Mouse (Mus musculus): ENCODE data around the gene Wdr59.
A peak's percentile ranks its signal among the peaks of the same experiment; 100 is the strongest.
"Not testable (repeated sequence)": the region's sequence is repeated elsewhere in the genome, so short reads cannot be mapped to it uniquely, and the experiment has no call there.

The Wdr59 gene

GRCm38 (mm10) chr8:111536978-111537764 is 15.3 kb upstream of the Wdr59 start:
- DNase-seq = peak; percentile 56

DNA sequence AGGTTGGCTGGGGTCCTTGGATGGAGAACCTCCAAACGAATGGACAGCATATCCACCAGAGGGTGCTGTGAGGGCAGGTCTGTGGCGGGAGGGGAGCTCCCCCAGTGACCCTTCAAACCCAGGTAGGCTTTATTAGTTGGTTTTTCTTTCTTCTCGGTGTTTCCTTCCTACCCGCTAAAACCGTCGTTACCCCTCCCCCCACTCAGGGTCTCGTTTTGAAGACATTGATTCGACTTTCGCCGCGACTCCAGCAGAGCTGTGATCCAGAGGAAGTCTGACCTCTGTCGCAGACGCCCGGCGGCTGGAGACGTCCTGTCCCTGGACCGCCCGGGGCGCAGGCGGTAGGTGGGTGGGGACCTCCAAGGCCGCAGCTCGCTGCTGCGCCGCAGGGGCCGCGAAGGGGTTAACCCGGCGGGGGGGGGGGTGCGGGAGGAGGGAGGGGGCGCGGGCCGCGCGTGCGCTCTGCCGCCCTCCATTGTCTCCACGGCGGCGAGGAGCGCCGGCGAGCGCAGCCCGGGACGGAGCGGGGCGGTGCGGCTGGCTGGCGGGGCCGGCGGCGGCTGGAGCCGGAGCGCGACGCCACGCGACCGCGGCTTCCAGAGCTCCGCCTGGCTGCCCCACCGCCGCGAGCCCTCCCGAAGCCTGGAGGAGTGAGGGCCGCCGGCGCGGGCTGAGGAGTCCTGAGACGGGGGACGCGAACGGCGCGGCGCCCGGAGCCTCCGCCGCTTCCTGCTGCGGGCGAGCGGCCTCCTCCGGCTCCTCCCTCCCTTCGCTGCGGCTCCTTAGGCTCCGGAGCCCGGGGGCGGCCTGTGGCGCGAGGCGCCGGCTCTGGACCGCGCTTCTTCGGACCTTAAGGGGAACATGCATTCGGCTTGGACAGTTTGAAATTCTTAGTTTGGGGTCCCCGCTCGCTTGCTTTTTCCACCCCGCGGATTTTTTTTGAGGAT is 14.4 kb upstream of the Wdr59 start, which contains the start of gene Znrf1:
Gene Znrf1 (plus strand): TSS at position 67 of the 947 bp plus-strand sequence.
- DNase-seq = peak; percentile 81

GRCm38 (mm10) chr8:111535491-111535890 is 13.6 kb upstream of the Wdr59 start:
- DNase-seq = no peak

DNA sequence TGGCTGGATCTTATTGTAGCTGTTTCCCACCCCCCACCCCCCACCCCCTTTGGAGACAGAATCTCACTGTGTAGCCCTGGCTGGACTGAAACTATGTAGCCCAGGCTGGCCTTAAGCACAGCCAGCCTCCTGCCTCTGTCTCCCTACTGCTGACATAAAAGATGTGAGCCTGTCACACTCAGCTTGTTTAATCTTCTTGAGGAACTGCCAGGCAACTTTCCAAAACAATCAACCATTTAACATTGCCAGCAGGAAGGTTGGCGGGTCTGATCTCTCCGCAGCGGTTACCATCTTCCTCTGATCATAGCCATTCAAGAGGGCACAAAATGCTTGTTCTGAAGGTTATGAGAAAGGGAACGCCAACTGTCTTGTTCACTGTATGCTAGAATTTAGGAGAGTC is 11.6 kb upstream of the Wdr59 start:
- DNase-seq = no peak

GRCm38 (mm10) chr8:111531621-111532020 is 9.7 kb upstream of the Wdr59 start:
- DNase-seq = no peak

DNA sequence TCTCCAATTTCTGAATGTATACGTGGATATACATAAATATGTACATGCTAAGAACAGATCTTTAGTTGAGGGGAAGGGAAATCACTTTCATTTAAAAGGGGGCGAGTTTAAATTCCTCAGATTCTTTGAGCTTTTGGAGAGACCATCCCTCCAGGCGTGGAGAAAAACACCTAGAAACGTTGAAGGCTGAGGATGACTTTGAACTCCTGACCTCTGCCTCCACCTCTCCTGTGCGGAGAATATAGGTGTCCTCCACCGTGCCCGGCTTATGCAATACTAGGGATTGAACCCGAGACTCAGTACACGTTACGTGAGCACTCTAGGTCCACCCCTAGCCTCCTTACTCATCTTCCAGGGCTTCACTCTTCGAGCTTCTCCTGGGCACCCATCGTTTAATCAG is 9.3 kb upstream of the Wdr59 start:
- no peak for DNase-seq

- DNase-seq = no peak
These were observed 6.2 kb upstream of the Wdr59 start for GRCm38 (mm10) chr8:111528071-111528470.

DNA sequence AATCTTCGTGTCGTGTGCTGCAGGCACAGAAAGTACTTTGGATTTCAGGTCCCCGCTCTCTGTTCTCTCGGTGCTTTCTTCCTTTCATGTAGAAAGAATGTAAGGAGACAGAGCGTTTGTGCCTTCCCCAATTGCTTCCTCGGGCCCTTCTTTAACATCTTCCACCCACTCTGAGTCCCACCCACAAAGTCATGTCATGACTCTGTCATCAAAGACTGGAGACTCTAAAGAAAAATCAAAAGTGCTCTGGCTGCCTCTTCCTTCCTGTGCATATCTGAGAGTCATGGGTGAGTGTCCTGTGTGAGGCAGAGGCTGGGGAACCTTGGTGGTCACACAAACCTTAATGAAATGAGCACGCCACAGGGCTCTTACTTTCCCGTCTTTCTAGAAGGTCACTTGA is 5.3 kb upstream of the Wdr59 start:
- no peak for DNase-seq

GRCm38 (mm10) chr8:111526403-111527024 is 4.6 kb upstream of the Wdr59 start:
- DNase-seq = no peak

DNA sequence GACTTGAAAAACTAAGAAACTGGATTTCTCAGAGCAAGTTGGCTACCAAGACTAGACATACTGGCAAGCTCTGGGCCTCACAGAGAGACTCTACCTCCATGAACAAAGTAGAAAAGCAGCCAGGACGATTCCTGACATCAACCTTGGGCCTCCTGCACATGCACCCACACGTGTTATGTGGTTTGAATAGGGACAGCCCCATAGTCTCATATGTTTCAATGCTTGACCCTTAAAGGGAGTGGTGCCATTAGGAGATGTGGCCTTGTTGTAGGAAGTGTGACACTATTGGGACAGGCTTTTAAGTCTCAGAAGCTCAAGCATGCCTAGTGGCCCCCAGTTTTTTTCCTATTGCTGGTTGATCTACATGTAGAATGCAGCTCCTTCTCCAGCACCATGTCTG is 4.4 kb downstream of the Wdr59 start:
- DNase-seq = no peak

DNA sequence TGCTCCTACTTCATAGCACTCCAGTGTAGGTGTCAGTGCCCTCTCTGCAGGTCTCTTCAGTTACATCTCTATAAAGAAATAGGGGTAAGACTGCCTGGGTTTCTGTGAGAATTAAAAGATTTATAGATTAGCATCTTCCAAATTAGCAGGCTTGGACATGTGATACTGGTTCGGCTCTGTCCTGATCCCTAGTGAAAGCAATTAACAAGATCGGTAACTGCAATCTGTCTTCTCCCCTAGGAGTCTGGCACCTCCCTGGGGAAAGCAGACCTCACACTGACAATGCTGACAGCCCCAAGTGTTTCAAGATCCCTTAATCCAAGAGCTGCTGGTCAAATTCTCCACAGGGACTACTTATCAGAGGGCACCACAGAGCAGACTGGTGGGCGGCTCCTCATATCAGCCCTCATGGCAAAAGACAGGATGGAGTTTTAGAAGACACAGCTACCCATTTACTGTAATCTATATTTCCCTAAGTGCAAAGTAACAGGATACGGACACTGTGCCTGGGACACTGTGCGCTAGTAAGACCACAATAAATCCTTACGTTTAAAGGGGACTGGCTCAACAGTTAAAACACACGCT is 5.3 kb downstream of the Wdr59 start:
- no peak for DNase-seq

- DNase-seq = no peak
These were observed 8.4 kb downstream of the Wdr59 start for GRCm38 (mm10) chr8:111513446-111513845.

- no peak for DNase-seq
These were observed 9.0 kb downstream of the Wdr59 start for GRCm38 (mm10) chr8:111512941-111513340.

GRCm38 (mm10) chr8:111510401-111510800 is 11.5 kb downstream of the Wdr59 start:
- no peak for DNase-seq

- no peak for DNase-seq
These were observed 12.6 kb downstream of the Wdr59 start for GRCm38 (mm10) chr8:111509278-111509677.

DNA sequence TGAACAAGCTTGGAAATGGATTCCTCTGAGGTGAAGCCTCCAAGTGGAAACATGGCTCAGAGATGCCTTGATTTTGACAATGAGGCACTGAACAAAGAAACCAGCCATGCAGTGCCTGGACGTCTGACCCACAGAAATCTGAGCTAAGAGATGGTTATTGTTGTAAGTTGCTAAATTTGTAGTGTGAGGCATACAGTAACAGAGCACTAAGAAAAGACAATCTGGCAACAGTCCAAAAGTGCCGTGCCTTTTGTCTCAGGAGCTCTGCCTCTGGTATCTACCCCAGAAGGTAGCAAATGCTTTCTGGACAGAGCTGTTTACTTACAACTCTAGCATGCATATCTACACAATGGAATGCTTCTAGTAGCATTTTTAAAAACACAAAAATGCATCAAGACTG is 13.3 kb downstream of the Wdr59 start:
- DNase-seq = no peak

DNA sequence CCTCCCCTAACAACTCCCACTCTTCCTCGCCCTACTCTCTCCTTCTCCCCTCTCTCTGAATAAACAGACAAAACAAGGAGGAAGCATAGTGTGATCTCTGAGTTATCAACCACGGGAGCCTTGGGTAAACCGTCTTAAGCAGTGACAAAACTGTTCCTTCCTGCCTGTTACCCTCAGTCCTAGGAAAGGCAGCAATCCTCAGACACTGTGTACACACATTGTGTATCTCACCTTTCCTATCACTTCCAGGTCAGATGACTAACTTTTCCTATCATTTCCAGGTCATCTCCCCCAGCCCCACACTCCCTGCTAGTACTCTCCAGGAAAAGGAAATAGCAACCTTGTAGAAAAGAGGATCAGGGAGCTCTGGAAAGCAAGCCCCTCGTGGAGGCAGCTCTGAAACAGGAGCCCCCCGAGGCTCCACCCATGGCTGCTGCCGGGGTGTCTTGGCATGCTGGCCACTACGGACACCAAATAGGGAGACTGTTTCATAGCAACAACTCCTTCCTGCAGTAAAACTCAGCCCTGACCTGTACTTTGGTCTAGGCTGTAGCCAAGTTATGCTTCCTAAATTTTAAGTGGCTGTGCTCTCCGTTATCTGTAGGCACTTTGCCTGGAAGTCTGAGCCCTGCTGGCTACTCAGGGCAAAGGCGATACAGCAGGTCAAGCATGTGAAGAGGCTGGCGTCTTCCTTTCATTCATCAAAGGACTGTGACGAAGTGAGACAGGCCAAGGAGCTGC is 20.0 kb downstream of the Wdr59 start:
- no peak for DNase-seq

GRCm38 (mm10) chr8:111498249-111498648 is 23.6 kb downstream of the Wdr59 start:
- DNase-seq = not testable (repeated sequence)

GRCm38 (mm10) chr8:111496326-111496725 is 25.6 kb downstream of the Wdr59 start:
- peak; percentile 24 for DNase-seq

GRCm38 (mm10) chr8:111493176-111493575 is 28.7 kb downstream of the Wdr59 start:
- DNase-seq = no peak

DNA sequence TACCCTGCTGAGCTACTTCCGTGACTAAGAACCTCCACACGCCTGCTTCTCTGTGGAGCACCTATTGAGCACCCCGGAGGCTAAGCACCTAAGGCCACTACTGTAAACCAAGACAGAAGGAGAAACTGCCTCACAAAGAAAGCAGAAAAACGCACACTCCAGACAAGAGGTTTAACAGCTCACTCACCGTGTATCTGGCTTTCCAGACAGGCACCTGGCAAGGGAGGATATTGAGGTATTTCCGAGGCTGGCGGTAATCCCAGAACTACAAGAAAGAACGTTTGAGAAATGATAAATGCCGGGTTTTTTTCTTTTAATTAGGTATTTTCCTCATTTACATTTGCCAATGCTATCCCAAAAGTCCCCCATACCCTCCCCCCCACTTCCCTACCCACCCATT is 29.4 kb downstream of the Wdr59 start:
- no peak for DNase-seq

GRCm38 (mm10) chr8:111491191-111491590 is 30.7 kb downstream of the Wdr59 start:
- no peak for DNase-seq
